Mouse (Mus musculus): ENCODE results near the gene Cacnb4. TPM values are rescaled to one million over a fixed set of nuclear protein-coding genes. Genes with fewer than 3 reads are reported as not detected.

Gene Cacnb4
- total and polyA plus RNA-seq, 3 experiments = not detected

DNA sequence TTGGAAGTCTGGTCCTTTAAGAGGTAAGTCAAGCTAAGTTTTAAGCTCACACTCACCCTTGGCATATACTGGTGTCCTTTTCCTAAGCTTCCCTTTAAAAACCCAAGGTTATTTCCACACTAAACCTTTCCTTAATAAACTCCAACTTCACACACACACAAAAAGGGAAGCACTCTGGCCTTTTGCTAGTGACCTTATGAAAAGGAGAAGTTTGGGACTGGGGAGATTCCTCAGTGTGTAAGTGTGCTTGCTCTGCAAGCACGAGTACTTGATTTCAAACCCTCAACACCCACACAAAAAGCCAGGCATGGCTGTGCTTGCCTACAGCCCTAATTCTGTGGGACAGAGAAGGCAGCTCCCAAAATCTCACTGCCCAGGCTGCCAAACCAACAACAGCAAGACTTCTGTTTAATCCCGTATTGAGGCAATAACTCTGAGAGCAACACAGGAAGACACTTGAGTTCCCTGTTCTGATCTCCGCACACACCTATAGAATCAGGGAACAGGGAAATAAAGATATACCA lies 163.7 kb downstream of the Cacnb4 start:
- peak; percentile 4 for DNase-seq (ENCODE audit: low read depth, low spot score)
- H3K79me2 ChIP-seq (ENCODE audit: control insufficient read depth, insufficient read depth, low read length, poor library complexity) = no peaks in the 10 kb centered on the region
- no peak overlapping the region for H3K27ac ChIP-seq (ENCODE audit: control insufficient read depth, low read depth, low read length)
- TF ChIP-seq TAL1 (IDR thresholded peaks at IDR 0.05; ENCODE audit: low read length) (no peak), MAFK (IDR thresholded peaks at IDR 0.05; ENCODE audit: borderline replicate concordance, low read depth, low read length) (no peak), KAT2A (conservative IDR thresholded peaks at IDR 0.05; ENCODE audit: low read depth, low read length) (no peak), ZKSCAN1 (IDR thresholded peaks at IDR 0.05; ENCODE audit: low read depth, low read length) (no peak), RCOR1 (IDR thresholded peaks at IDR 0.05; ENCODE audit: low read depth, low read length) (no peak), CHD1 (IDR thresholded peaks at IDR 0.05; ENCODE audit: low read depth, low read length) (no peak), USF2 (IDR thresholded peaks at IDR 0.05; ENCODE audit: borderline replicate concordance in 1 of 2, insufficient read depth in 1 of 2, low read depth in 1 of 2, low read length in 2 of 2) (no peak), EP300 (IDR thresholded peaks at IDR 0.05; ENCODE audit: low read depth in 1 of 2, low read length in 2 of 2) (no peak), USF1 (IDR thresholded peaks at IDR 0.05; ENCODE audit: low read depth, low read length) (no peak)
- no peak overlapping the region for H3K4me3 ChIP-seq (ENCODE audit: control insufficient read depth in 1 of 2, insufficient read depth in 1 of 2, low read depth in 2 of 2, low read length in 2 of 2)
- H3K36me3 ChIP-seq (ENCODE audit: control insufficient read depth in 1 of 2, insufficient read depth in 2 of 2, low read length in 2 of 2) = no peaks in the 10 kb centered on the region
- no peaks in the 10 kb centered on the region for H3K9me3 ChIP-seq (replicated peaks; ENCODE audit: insufficient read depth, low read length)
- no peaks in the 10 kb centered on the region for H3K27me3 ChIP-seq (ENCODE audit: control insufficient read depth in 1 of 2, insufficient read depth in 2 of 2, low read length in 2 of 2)
- no peaks in the 10 kb centered on the region for H3K4me1 ChIP-seq (ENCODE audit: control insufficient read depth in 1 of 2, insufficient read depth in 2 of 2, low read length in 2 of 2)
- no peak overlapping the region for H3K9ac ChIP-seq (ENCODE audit: control insufficient read depth, low read depth, low read length, poor library complexity, severe bottlenecking)

GRCm38 (mm10) chr2:52512206-52512605 lies 164.4 kb downstream of the Cacnb4 start:
- H3K27ac ChIP-seq (ENCODE audit: control insufficient read depth, low read depth, low read length) = no peak overlapping the region
- TF ChIP-seq MAFK (IDR thresholded peaks at IDR 0.05; ENCODE audit: borderline replicate concordance, low read depth, low read length) (no peak), CTCF (IDR thresholded peaks at IDR 0.05 in 2 of 3, conservative IDR thresholded peaks at IDR 0.05 in 1 of 3; ENCODE audit: control insufficient read depth in 1 of 3, insufficient read depth in 1 of 3, low read depth in 2 of 3, low read length in 3 of 3, poor library complexity in 1 of 3, severe bottlenecking in 1 of 3) (no peak), TCF12 (IDR thresholded peaks at IDR 0.05; ENCODE audit: low read depth, low read length) (no peak)
- H3K4me3 ChIP-seq (ENCODE audit: control insufficient read depth in 1 of 2, insufficient read depth in 1 of 2, low read depth in 2 of 2, low read length in 2 of 2) = no peak overlapping the region
- H3K27me3 ChIP-seq (ENCODE audit: control insufficient read depth in 1 of 2, insufficient read depth in 2 of 2, low read length in 2 of 2) = no peaks in the 10 kb centered on the region
- H3K79me2 ChIP-seq (ENCODE audit: control insufficient read depth, insufficient read depth, low read length, poor library complexity) = no peaks in the 10 kb centered on the region
- no peaks in the 10 kb centered on the region for H3K9me3 ChIP-seq (replicated peaks; ENCODE audit: insufficient read depth, low read length)
- no peak overlapping the region for H3K9ac ChIP-seq (ENCODE audit: control insufficient read depth, low read depth, low read length, poor library complexity, severe bottlenecking)
- H3K36me3 ChIP-seq (ENCODE audit: control insufficient read depth in 1 of 2, insufficient read depth in 2 of 2, low read length in 2 of 2) = no peaks in the 10 kb centered on the region
- DNase-seq (ENCODE audit: low read depth, low spot score) = no peak
- H3K4me1 ChIP-seq (ENCODE audit: control insufficient read depth in 1 of 2, insufficient read depth in 2 of 2, low read length in 2 of 2) = no peaks in the 10 kb centered on the region

DNA sequence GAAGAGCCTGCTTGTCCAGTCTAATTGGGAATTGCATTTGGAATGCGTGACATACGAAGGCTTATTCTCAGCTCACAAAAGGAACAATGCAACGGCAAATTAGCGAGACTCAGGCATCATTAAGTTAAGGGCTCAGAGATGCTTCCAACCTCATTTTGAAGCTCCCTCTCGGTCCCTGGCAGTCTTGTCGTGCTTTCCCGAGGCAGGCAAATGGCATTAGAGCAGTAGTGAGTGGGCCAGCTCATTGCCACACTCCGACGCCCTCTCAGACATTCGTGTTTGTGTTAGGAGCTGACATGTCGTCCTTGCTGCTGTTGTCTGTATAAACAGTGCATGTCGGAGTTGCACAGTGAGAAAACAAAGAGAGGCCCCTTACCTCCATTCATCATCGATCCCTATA lies 164.8 kb downstream of the Cacnb4 start:
- no peaks in the 10 kb centered on the region for H3K9me3 ChIP-seq (replicated peaks; ENCODE audit: insufficient read depth, low read length)
- H3K4me1 ChIP-seq (ENCODE audit: control insufficient read depth in 1 of 2, insufficient read depth in 2 of 2, low read length in 2 of 2) = no peaks in the 10 kb centered on the region
- H3K27ac ChIP-seq (ENCODE audit: control insufficient read depth, low read depth, low read length) = no peak overlapping the region
- H3K27me3 ChIP-seq (ENCODE audit: control insufficient read depth in 1 of 2, insufficient read depth in 2 of 2, low read length in 2 of 2) = no peaks in the 10 kb centered on the region
- TF ChIP-seq SIN3A (IDR thresholded peaks at IDR 0.05; ENCODE audit: low read length) (no peak), ELF1 (IDR thresholded peaks at IDR 0.05; ENCODE audit: low read depth, low read length) (no peak), CTCF (IDR thresholded peaks at IDR 0.05 in 2 of 3, conservative IDR thresholded peaks at IDR 0.05 in 1 of 3; ENCODE audit: control insufficient read depth in 1 of 3, insufficient read depth in 1 of 3, low read depth in 2 of 3, low read length in 3 of 3, poor library complexity in 1 of 3, severe bottlenecking in 1 of 3) (no peak), USF1 (IDR thresholded peaks at IDR 0.05; ENCODE audit: low read depth, low read length) (no peak), GABPA (IDR thresholded peaks at IDR 0.05; ENCODE audit: low read depth, low read length) (no peak)
- no peak overlapping the region for H3K4me3 ChIP-seq (ENCODE audit: control insufficient read depth in 1 of 2, insufficient read depth in 1 of 2, low read depth in 2 of 2, low read length in 2 of 2)
- no peaks in the 10 kb centered on the region for H3K36me3 ChIP-seq (ENCODE audit: control insufficient read depth in 1 of 2, insufficient read depth in 2 of 2, low read length in 2 of 2)
- H3K9ac ChIP-seq (ENCODE audit: control insufficient read depth, low read depth, low read length, poor library complexity, severe bottlenecking) = no peak overlapping the region
- no peak for DNase-seq (ENCODE audit: low read depth, low spot score)
- H3K79me2 ChIP-seq (ENCODE audit: control insufficient read depth, insufficient read depth, low read length, poor library complexity) = no peaks in the 10 kb centered on the region

All from MEL (cell line).